Mouse (Mus musculus) intestine, postnatal 0 days (tissue): ENCODE measurements around the gene Jph4. TPM values are rescaled to one million over a fixed set of nuclear protein-coding genes. Genes with fewer than 3 reads are reported as not detected.

Source experiments
- ATAC-seq: fragments of 200-750 bp; cut with Nextera tagmentation; 2 replicates; pipeline ENCODE4 v1.8.0; 2017; ENCODE audit warnings: mild to moderate bottlenecking, moderate TSS enrichment, moderate library complexity
- H3K27ac ChIP-seq: fragments of 300-500 bp; sonication (generic); 2 replicates; pipeline ENCODE4 v1.5.1; 2014; ENCODE audit warnings: mild to moderate bottlenecking, low read depth, low read length, moderate library complexity
- H3K27me3 ChIP-seq: fragments of 300-500 bp; sonication (generic); replicated peaks from 2 replicates; pipeline ENCODE4 v1.6.1; 2014; ENCODE audit warnings: low read length, mixed read lengths; ENCODE audit not compliant: control insufficient read depth, insufficient read depth
- H3K36me3 ChIP-seq: fragments of 300-500 bp; sonication (generic); 2 replicates; pipeline ENCODE4 v1.6.1; 2014; ENCODE audit warnings: mild to moderate bottlenecking, moderate library complexity; ENCODE audit not compliant: control insufficient read depth, insufficient read depth
- H3K4me1 ChIP-seq: fragments of 300-500 bp; sonication (generic); replicated peaks from 2 replicates; pipeline ENCODE4 v1.6.1; 2014; ENCODE audit warnings: antibody characterized with exemption, low read length, mixed read lengths; ENCODE audit not compliant: control insufficient read depth, insufficient read depth
- H3K4me2 ChIP-seq: fragments of 300-500 bp; sonication (generic); replicated peaks from 2 replicates; pipeline ENCODE4 v1.6.1; 2014; ENCODE audit warnings: low read depth, mild to moderate bottlenecking, moderate library complexity
- H3K4me3 ChIP-seq: fragments of 300-500 bp; sonication (generic); 2 replicates; pipeline ENCODE4 v1.5.1; 2014; ENCODE audit warnings: low read depth, low read length
- H3K9ac ChIP-seq: fragments of 300-500 bp; sonication (generic); 2 replicates; pipeline ENCODE4 v1.6.1; 2014; ENCODE audit warnings: mild to moderate bottlenecking, low read depth, low read length
- H3K9me3 ChIP-seq: fragments of 300-500 bp; sonication (generic); 2 replicates; pipeline ENCODE4 v1.6.1; 2016; ENCODE audit warnings: mixed run types; ENCODE audit not compliant: control insufficient read depth
- CTCF ChIP-seq: sonication (generic); IDR thresholded peaks from 2 replicates; pipeline ENCODE4 v1.5.1; 2016; ENCODE audit warnings: low read depth, mild to moderate bottlenecking, control low read depth, antibody characterized with exemption, moderate library complexity
- WGBS: fragments of 180-500 bp; shearing (Covaris S2); extraction: QIAGEN DNeasy Blood & Tissue Kit; methylation state at CpG from one replicate; pipeline ENCODE4 v1.1.7; 2014; 5-methylcytosine and 5-hydroxymethylcytosine counted together
- polyA plus RNA-seq: library from polyadenylated mRNA; unstranded; fragments of >200 nt; fragmentation: Nextera tagmentation; extraction: Ambion mirVana; gene quantifications from 2 replicates; pipeline ENCODE4 v1.2.1, GENCODE M21; 2015

Gene Jph4
- polyA plus RNA-seq, 1 experiment from 2014 or later = 0.90 TPM

DNA sequence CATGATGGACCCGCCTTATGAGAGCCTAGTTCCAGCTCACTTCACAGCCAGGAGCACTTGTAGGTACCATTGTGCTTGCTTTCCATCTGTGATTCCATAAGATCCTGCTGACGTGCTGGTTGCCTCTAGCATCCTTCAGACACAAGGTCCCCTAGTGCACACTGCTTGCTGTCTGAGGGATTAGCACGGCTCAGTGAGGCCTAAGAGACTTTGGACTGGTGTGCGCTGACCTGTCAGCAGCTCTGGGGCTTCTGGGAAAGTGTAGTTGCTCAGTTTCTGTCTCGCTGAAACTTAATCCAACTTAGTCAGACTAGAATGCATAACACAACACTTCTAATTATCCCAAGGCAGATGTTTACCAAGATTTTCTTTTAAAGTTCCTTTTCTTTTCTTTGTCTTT lies 56.8 kb downstream of the Jph4 start:
- Histone ChIP-seq H3K4me3 (no peak overlapping the region), H3K9ac (no peak overlapping the region), H3K27me3 (no peaks in the 10 kb centered on the region), H3K9me3 (no peaks in the 10 kb centered on the region), H3K27ac (peak overlapping the region; percentile 7; the same call in 1 of the 2 replicates), H3K4me1 (no peaks in the 10 kb centered on the region), H3K4me2 (no peak overlapping the region), H3K36me3 (no peaks in the 10 kb centered on the region)
- 53% methylated on average over 5 of the region's 5 CpGs for WGBS
- no peak for ATAC-seq
- no peak for TF ChIP-seq CTCF

DNA sequence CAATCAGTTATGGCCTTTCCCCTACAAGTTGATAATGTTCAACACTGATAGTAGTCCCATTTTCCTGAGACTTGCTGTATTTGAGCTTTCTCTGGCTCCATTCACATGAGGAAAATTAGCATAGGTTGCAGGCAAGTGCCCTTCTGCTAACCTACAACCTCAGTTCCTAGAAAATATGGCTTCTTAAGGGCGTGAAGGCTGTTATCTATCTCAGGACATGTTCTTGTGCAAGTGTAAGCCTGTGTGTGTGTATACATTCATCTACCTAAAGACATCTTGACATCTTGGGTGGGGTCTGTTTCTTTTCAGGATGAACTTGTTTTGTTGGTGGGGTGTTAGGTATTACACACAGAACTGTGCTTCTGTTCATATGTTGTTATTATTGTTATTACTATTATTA lies 57.7 kb downstream of the Jph4 start:
- no peak for TF ChIP-seq CTCF
- Histone ChIP-seq H3K4me1 (no peaks in the 10 kb centered on the region), H3K9ac (no peak overlapping the region), H3K27me3 (no peaks in the 10 kb centered on the region), H3K4me3 (no peak overlapping the region), H3K4me2 (no peak overlapping the region), H3K27ac (no peak overlapping the region), H3K36me3 (no peaks in the 10 kb centered on the region), H3K9me3 (no peaks in the 10 kb centered on the region)
- WGBS = 63% methylated on average over 1 of the region's 1 CpGs
- no peak for ATAC-seq

Other genes with a start within 250 kb of the Jph4 start
- gene Homez, start 246.0 kb downstream of the Jph4 start, polyA plus RNA-seq = 6.0 and 7.3 TPM in 2 replicates
- gene Ppp1r3e, start 239.4 kb downstream of the Jph4 start, polyA plus RNA-seq = 3.8 and 4.1 TPM in 2 replicates
- gene Bcl2l2, start 233.6 kb downstream of the Jph4 start, polyA plus RNA-seq = 8.0 and 9.3 TPM in 2 replicates
- gene Gm20521, start 233.5 kb downstream of the Jph4 start, polyA plus RNA-seq = 1.8 and 1.9 TPM in 2 replicates
- gene Pabpn1, start 224.4 kb downstream of the Jph4 start, polyA plus RNA-seq = 60.9 and 64.1 TPM in 2 replicates
- 12.5 and 12.9 TPM in 2 replicates for gene Slc22a17, start 203.8 kb downstream of the Jph4 start, polyA plus RNA-seq
- 6.5 and 7.1 TPM in 2 replicates for gene Efs, start 190.8 kb downstream of the Jph4 start, polyA plus RNA-seq
- not detected in 2 replicates for gene Il25, start 184.2 kb downstream of the Jph4 start, polyA plus RNA-seq
- gene Cmtm5, start 180.7 kb downstream of the Jph4 start, polyA plus RNA-seq = 1.1 and 2.1 TPM in 2 replicates
- gene Myh6, start 150.0 kb downstream of the Jph4 start, polyA plus RNA-seq = 0.53 TPM in 1 of 2 replicates, not detected in the other
- gene Gm17428, start 140.0 kb downstream of the Jph4 start, polyA plus RNA-seq = not detected in 2 replicates
- 3.9 and 5.6 TPM in 2 replicates for gene Myh7, start 122.3 kb downstream of the Jph4 start, polyA plus RNA-seq
- 69.4 and 77.9 TPM in 2 replicates for gene Ngdn, start 101.5 kb downstream of the Jph4 start, polyA plus RNA-seq
- 0.87 and 1.1 TPM in 2 replicates for gene Zfhx2, start 24.6 kb downstream of the Jph4 start, polyA plus RNA-seq
- 7.5 and 8.8 TPM in 2 replicates for gene Thtpa, start 22.2 kb downstream of the Jph4 start, polyA plus RNA-seq
- 75.3 and 81.5 TPM in 2 replicates for gene Ap1g2, start 10.3 kb downstream of the Jph4 start, polyA plus RNA-seq
- gene Dhrs2, start 105.1 kb upstream of the Jph4 start, polyA plus RNA-seq = 0.12 and 0.14 TPM in 2 replicates